Mouse (Mus musculus) liver, embryonic 14.5 days (tissue): Measurements from ENCODE around the gene Eef1g.

Source experiments
- CTCF ChIP-seq: IDR thresholded peaks from 2 replicates; pipeline ENCODE4 v1.5.1; 2016; ENCODE audit warnings: antibody characterized with exemption, low read depth, control low read depth
- EP300 ChIP-seq: IDR thresholded peaks from 2 replicates; pipeline ENCODE4 v1.6.1; 2016; ENCODE audit warnings: antibody characterized with exemption, low read depth

GRCm38 (mm10) chr19:8942276-8942964 lies 24.4 kb upstream of the Eef1g start:
- no peak for TF ChIP-seq CTCF
- no peak for TF ChIP-seq EP300
